Mouse (Mus musculus): ENCODE measurements around the gene Anapc2. TPM values are rescaled to one million over a fixed set of nuclear protein-coding genes. Genes with fewer than 3 reads are reported as not detected.
A peak's percentile ranks its signal among the peaks of the same experiment; 100 is the strongest.

The Anapc2 gene
- 82.6 and 92.3 TPM in 2 replicates for polyA plus RNA-seq (2012; rRNA removed)

- Histone ChIP-seq H3K36me3 (ENCODE audit: control insufficient read depth, insufficient read depth, low read length) (no peaks in the 10 kb centered on the region; the same call in 1 of the 2 replicates), H3K27ac (ENCODE audit: insufficient read depth, low read depth, low read length) (peak within 1 kb of the TSS; percentile 46), H3K4me1 (ENCODE audit: control insufficient read depth, insufficient read depth, low read length) (peaks cover 21% of the 10 kb centered on the region), H3K27me3 (replicated peaks; ENCODE audit: control insufficient read depth, insufficient read depth, low read length) (no peaks in the 10 kb centered on the region), H3K4me3 (ENCODE audit: insufficient read depth, low read depth, low read length) (peak within 1 kb of the TSS; percentile 85)
- peak; percentile 99 for DNase-seq
- 1% methylated on average over 55 of the region's 55 CpGs for WGBS
- TF ChIP-seq POLR2A (IDR thresholded peaks at IDR 0.05; ENCODE audit: low read depth, low read length) (peak; percentile 86), CTCF (conservative IDR thresholded peaks at IDR 0.05; ENCODE audit: insufficient read depth, insufficient read length, low read depth, low read length) (peak; percentile 52; the same call in 1 of the 2 replicates)
Measured at GRCm38 (mm10) chr2:25271827-25272511, at the start of gene Anapc2, which contains the start of gene Ssna1. Gene Anapc2, plus strand, starts transcription at chr2:25272478. Gene Ssna1, minus strand, starts transcription at chr2:25272438.

GRCm38 (mm10) chr2:25223681-25224491 lies 48.4 kb upstream of the Anapc2 start:
- Histone ChIP-seq H3K36me3 (ENCODE audit: control insufficient read depth, insufficient read depth, low read length) (no peaks in the 10 kb centered on the region), H3K27me3 (replicated peaks; ENCODE audit: control insufficient read depth, insufficient read depth, low read length) (no peaks in the 10 kb centered on the region), H3K4me1 (ENCODE audit: control insufficient read depth, insufficient read depth, low read length) (no peaks in the 10 kb centered on the region; the same call in 1 of the 2 replicates), H3K4me3 (ENCODE audit: insufficient read depth, low read depth, low read length) (peak overlapping the region; percentile 78), H3K27ac (ENCODE audit: insufficient read depth, low read depth, low read length) (peak overlapping the region; percentile 93)
- under 1% methylated on average over 53 of the region's 53 CpGs for WGBS
- TF ChIP-seq CTCF (conservative IDR thresholded peaks at IDR 0.05; ENCODE audit: insufficient read depth, insufficient read length, low read depth, low read length) (no peak), POLR2A (IDR thresholded peaks at IDR 0.05; ENCODE audit: low read depth, low read length) (no peak)
- peak; percentile 89 for DNase-seq

- no peaks in the 10 kb centered on the region for H3K36me3 ChIP-seq (ENCODE audit: control insufficient read depth, insufficient read depth, low read length)
- 0% methylated on average over 17 of the region's 17 CpGs for WGBS
Measured at GRCm38 (mm10) chr2:25224492-25224765, 47.8 kb upstream of the Anapc2 start, which contains the start of gene Tubb4b. Gene Tubb4b, minus strand, starts transcription at chr2:25224702.

GRCm38 (mm10) chr2:25224766-25225752 lies 47.2 kb upstream of the Anapc2 start:
- Histone ChIP-seq H3K27ac (ENCODE audit: insufficient read depth, low read depth, low read length) (peak overlapping the region; percentile 97), H3K36me3 (ENCODE audit: control insufficient read depth, insufficient read depth, low read length) (no peaks in the 10 kb centered on the region), H3K4me1 (ENCODE audit: control insufficient read depth, insufficient read depth, low read length) (no peaks in the 10 kb centered on the region; the same call in 1 of the 2 replicates), H3K4me3 (ENCODE audit: insufficient read depth, low read depth, low read length) (peak overlapping the region; percentile 72), H3K27me3 (replicated peaks; ENCODE audit: control insufficient read depth, insufficient read depth, low read length) (no peaks in the 10 kb centered on the region)
- 1% methylated on average over 41 of the region's 41 CpGs for WGBS
- peak; percentile 100 for DNase-seq
- no peak for TF ChIP-seq CTCF (conservative IDR thresholded peaks at IDR 0.05; ENCODE audit: insufficient read depth, insufficient read length, low read depth, low read length)
- no peak for TF ChIP-seq POLR2A (IDR thresholded peaks at IDR 0.05; ENCODE audit: low read depth, low read length)

More at GRCm38 (mm10) chr2:25224492-25224765, 47.8 kb upstream of the Anapc2 start, which contains the start of gene Tubb4b:
- Histone ChIP-seq H3K27ac (ENCODE audit: insufficient read depth, low read depth, low read length) (peak within 1 kb of the TSS; percentile 97), H3K4me1 (ENCODE audit: control insufficient read depth, insufficient read depth, low read length) (no peaks in the 10 kb centered on the region; the same call in 1 of the 2 replicates), H3K27me3 (replicated peaks; ENCODE audit: control insufficient read depth, insufficient read depth, low read length) (no peaks in the 10 kb centered on the region), H3K4me3 (ENCODE audit: insufficient read depth, low read depth, low read length) (peak within 1 kb of the TSS; percentile 78)
- DNase-seq = no peak
- TF ChIP-seq POLR2A (IDR thresholded peaks at IDR 0.05; ENCODE audit: low read depth, low read length) = peak; percentile 99
- 0 out of 2 replicates have a peak, but pooled peaks have one; percentile 34 for TF ChIP-seq CTCF (conservative IDR thresholded peaks at IDR 0.05; ENCODE audit: insufficient read depth, insufficient read length, low read depth, low read length)

GRCm38 (mm10) chr2:25225811-25226379 lies 46.4 kb upstream of the Anapc2 start:
- Histone ChIP-seq H3K4me1 (ENCODE audit: control insufficient read depth, insufficient read depth, low read length) (no peaks in the 10 kb centered on the region; the same call in 1 of the 2 replicates), H3K4me3 (ENCODE audit: insufficient read depth, low read depth, low read length) (no peak overlapping the region), H3K36me3 (ENCODE audit: control insufficient read depth, insufficient read depth, low read length) (no peaks in the 10 kb centered on the region), H3K27ac (ENCODE audit: insufficient read depth, low read depth, low read length) (peak overlapping the region; percentile 97), H3K27me3 (replicated peaks; ENCODE audit: control insufficient read depth, insufficient read depth, low read length) (no peaks in the 10 kb centered on the region)
- TF ChIP-seq CTCF (conservative IDR thresholded peaks at IDR 0.05; ENCODE audit: insufficient read depth, insufficient read length, low read depth, low read length) (no peak), POLR2A (IDR thresholded peaks at IDR 0.05; ENCODE audit: low read depth, low read length) (no peak)
- DNase-seq = no peak
- 69% methylated on average over 8 of the region's 8 CpGs for WGBS

DNA sequence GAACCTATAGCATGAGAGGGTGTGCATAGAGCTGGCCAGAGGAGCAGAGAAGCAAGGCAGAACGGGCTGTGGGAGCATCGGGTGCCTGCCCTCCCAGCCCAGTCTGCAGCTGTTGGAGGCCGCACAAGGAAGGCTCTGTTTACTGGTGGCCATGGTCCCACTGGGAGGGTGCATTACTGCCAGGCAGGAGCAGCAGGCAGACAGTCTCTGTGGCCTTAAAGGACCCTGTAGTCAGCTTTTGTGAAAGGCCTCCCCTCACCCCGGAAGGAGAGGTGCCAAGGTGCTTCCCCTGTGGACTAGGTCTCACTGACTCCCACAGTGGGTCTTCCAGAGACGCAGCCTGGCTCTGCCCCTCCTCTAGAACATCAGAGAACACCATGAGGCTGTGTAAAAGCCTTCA lies 45.4 kb upstream of the Anapc2 start:
- Histone ChIP-seq H3K27ac (ENCODE audit: insufficient read depth, low read depth, low read length) (no peak overlapping the region), H3K4me3 (ENCODE audit: insufficient read depth, low read depth, low read length) (no peak overlapping the region), H3K27me3 (replicated peaks; ENCODE audit: control insufficient read depth, insufficient read depth, low read length) (no peaks in the 10 kb centered on the region), H3K4me1 (ENCODE audit: control insufficient read depth, insufficient read depth, low read length) (no peaks in the 10 kb centered on the region; the same call in 1 of the 2 replicates), H3K36me3 (ENCODE audit: control insufficient read depth, insufficient read depth, low read length) (no peaks in the 10 kb centered on the region)
- WGBS = 87% methylated on average over 5 of the region's 5 CpGs
- no peak for DNase-seq
- TF ChIP-seq POLR2A (IDR thresholded peaks at IDR 0.05; ENCODE audit: low read depth, low read length) (no peak), CTCF (conservative IDR thresholded peaks at IDR 0.05; ENCODE audit: insufficient read depth, insufficient read length, low read depth, low read length) (no peak)
